Mouse (Mus musculus): ENCODE results near the gene Gna15.

- no peak for TF ChIP-seq POLR2A (IDR thresholded peaks at IDR 0.05; ENCODE audit: control insufficient read depth in 1 of 2, insufficient read depth in 1 of 2, low read depth in 1 of 2, low read length in 2 of 2, poor library complexity in 1 of 2)
- no peak for TF ChIP-seq EP300 (IDR thresholded peaks at IDR 0.05; ENCODE audit: low read depth in 1 of 2, low read length in 2 of 2)
Measured at GRCm38 (mm10) chr10:81454106-81454505, 69.9 kb downstream of the Gna15 start.

Measured in MEL (cell line).